Mouse (Mus musculus) embryonic fibroblast, embryonic 13.5 days (primary cell): ENCODE results near the gene Hsf4.

ENCODE experiments used
- CTCF ChIP-seq: IDR thresholded peaks from 2 replicates; pipeline ENCODE4 v1.5.1; 2011; ENCODE audit warnings: mild to moderate bottlenecking, control low read depth, low read length, moderate library complexity, borderline replicate concordance; ENCODE audit not compliant: insufficient read depth
- POLR2A ChIP-seq: IDR thresholded peaks from 2 replicates; pipeline ENCODE4 v1.6.1; 2011; ENCODE audit warnings: low read depth, mild to moderate bottlenecking, control low read depth, low read length, moderate library complexity

- TF ChIP-seq CTCF: no peak
- no peak for TF ChIP-seq POLR2A
Measured at GRCm38 (mm10) chr8:105275387-105275786, 5.8 kb downstream of the Hsf4 start.
